Mouse (Mus musculus) MEL (cell line): ENCODE data around the gene Cd37.

ENCODE experiments used
- CHD2 ChIP-seq: IDR thresholded peaks from 2 replicates; pipeline ENCODE4 v1.6.1; 2011; ENCODE audit warnings: low read length, improper control_type of control experiment
- CTCF ChIP-seq, 3 experiments: IDR thresholded peaks in 2 of 3; conservative IDR thresholded peaks in 1 of 3; 2 replicates each; pipeline ENCODE4 v1.5.1; 2011 to 2012; ENCODE audit warnings: low read length in 3 of 3, low read depth in 2 of 3, mild to moderate bottlenecking in 2 of 3, improper control_type of control experiment in 1 of 3, inconsistent platforms in 1 of 3, mixed read lengths in 1 of 3, moderate library complexity in 1 of 3; ENCODE audit not compliant: control insufficient read depth in 1 of 3, insufficient read depth in 1 of 3, poor library complexity in 1 of 3, severe bottlenecking in 1 of 3
- EP300 ChIP-seq, 2 experiments: IDR thresholded peaks; 2 replicates each; pipeline ENCODE4 v1.6.1; 2011; ENCODE audit warnings: improper control_type of control experiment in 2 of 2, low read length in 2 of 2, low read depth in 1 of 2, mild to moderate bottlenecking in 1 of 2
- MAFK ChIP-seq: IDR thresholded peaks from 2 replicates; pipeline ENCODE4 v1.6.1; 2011; ENCODE audit warnings: low read depth, mild to moderate bottlenecking, low read length, improper control_type of control experiment, borderline replicate concordance
- MYC ChIP-seq: IDR thresholded peaks from 2 replicates; pipeline ENCODE4 v1.6.1; 2011; ENCODE audit warnings: low read depth, mild to moderate bottlenecking, low read length, improper control_type of control experiment, moderate library complexity
- NRF1 ChIP-seq: IDR thresholded peaks from 2 replicates; pipeline ENCODE4 v1.6.1; 2014; ENCODE audit warnings: low read depth, mild to moderate bottlenecking, inconsistent platforms, low read length, improper control_type of control experiment, moderate library complexity; ENCODE audit not compliant: poor library complexity, insufficient read depth, severe bottlenecking
- POLR2A ChIP-seq, 2 experiments: IDR thresholded peaks; 2 replicates each; pipeline ENCODE4 v1.6.1; 2011 to 2012; ENCODE audit warnings: low read length in 2 of 2, mild to moderate bottlenecking in 2 of 2, control low read depth in 1 of 2, improper control_type of control experiment in 1 of 2, low read depth in 1 of 2, moderate library complexity in 1 of 2; ENCODE audit not compliant: control insufficient read depth in 1 of 2, insufficient read depth in 1 of 2, poor library complexity in 1 of 2
- TAL1 ChIP-seq: IDR thresholded peaks from 2 replicates; pipeline ENCODE4 v1.6.1; 2012; ENCODE audit warnings: mild to moderate bottlenecking, inconsistent platforms, low read length, moderate library complexity, mixed read lengths
- TBP ChIP-seq: IDR thresholded peaks from 2 replicates; pipeline ENCODE4 v1.8.0; 2011; ENCODE audit warnings: low read depth, low read length, improper control_type of control experiment

DNA sequence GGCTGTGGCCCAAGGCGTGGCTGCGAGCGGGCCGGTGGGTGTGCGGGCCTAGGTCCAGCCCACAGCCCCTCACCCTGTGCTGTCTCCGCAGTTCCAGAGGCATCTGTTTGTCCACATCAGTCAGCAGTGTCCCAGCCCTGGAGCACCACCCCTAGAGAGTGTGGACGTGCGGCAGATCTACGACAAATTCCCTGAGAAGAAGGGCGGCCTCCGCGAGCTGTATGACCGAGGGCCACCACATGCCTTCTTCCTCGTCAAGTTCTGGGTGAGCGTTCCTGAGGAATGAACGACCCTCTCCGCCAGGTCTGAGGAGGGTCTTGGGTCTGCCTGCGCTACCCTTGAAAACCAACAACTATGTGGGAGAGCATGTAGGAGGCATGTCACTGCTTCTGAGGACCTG, 10.4 kb downstream of the Cd37 start:
- no peak for TF ChIP-seq POLR2A (IDR thresholded peaks at IDR 0.05; ENCODE audit: control insufficient read depth in 1 of 2, insufficient read depth in 1 of 2, low read depth in 1 of 2, low read length in 2 of 2, poor library complexity in 1 of 2)
- TF ChIP-seq EP300 (IDR thresholded peaks at IDR 0.05; ENCODE audit: low read depth in 1 of 2, low read length in 2 of 2), result no peak
- TF ChIP-seq MAFK, result no peak
- no peak for TF ChIP-seq TAL1
- TF ChIP-seq CTCF (IDR thresholded peaks at IDR 0.05 in 2 of 3, conservative IDR thresholded peaks at IDR 0.05 in 1 of 3; ENCODE audit: control insufficient read depth in 1 of 3, insufficient read depth in 1 of 3, low read depth in 2 of 3, low read length in 3 of 3, poor library complexity in 1 of 3, severe bottlenecking in 1 of 3), result no peak
- TF ChIP-seq NRF1, result no peak
- TF ChIP-seq TBP, result no peak
- TF ChIP-seq CHD2, result no peak
- no peak for TF ChIP-seq MYC
